Mouse (Mus musculus) mouse trophoblast stem cell (cell line): ENCODE data around the gene Vmn1r3.
"Not testable (repeated sequence)": the region's sequence is repeated elsewhere in the genome, so short reads cannot be mapped to it uniquely, and the experiment has no call there.

Experiments
- in situ Hi-C, 2 experiments: fragments of 300-500 bp; cut with MseI, MboI; formaldehyde crosslinking; loops; 2 replicates in 1 of 2; 3 replicates in 1 of 2; pipeline ENCODE4 v1.15.1; 2025

Vmn1r3 gene

DNA sequence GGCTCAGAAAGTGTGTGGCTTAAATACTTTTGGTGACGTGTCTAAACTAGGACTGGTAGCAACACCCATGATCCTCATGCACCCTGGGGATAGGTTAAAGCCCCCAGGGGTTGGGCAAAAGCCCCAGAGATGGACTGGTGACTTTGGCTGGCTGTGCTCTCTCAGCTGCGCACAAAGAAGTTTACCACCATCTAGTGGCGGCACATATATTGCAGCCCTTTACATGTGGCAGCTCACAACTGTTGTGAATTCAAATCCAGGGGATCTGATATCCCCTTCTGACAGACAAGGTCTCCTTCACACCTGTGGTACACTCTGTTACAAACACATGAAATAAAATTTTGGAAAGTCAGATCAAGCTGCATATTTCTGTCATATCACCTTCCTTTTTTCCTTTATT lies 37.2 kb downstream of the Vmn1r3 start:
- in situ Hi-C loops, result not testable (repeated sequence)
